Mouse (Mus musculus): ENCODE measurements at regions not wholly inside any gene's neighbourhood (a gene's known extent, or its start where the extent isn't known, plus 50 kb on each side); places are given as distances from the start of the nearest gene placed in this dataset.

GRCm38 (mm10) chr8:91876161-91876560 lies 74.3 kb upstream of the Irx3 start:
- TF ChIP-seq EP300 (IDR thresholded peaks at IDR 0.05; ENCODE audit: low read depth) = no peak
- no peak for TF ChIP-seq CTCF (IDR thresholded peaks at IDR 0.05; ENCODE audit: low read depth)
- no peak for DNase-seq
- WGBS (ENCODE audit: insufficient replicate concordance) = 46% methylated on average over 15 of the region's 15 CpGs
- H3K4me3 ChIP-seq (ENCODE audit: low read depth, low read length) = no peak overlapping the region
- no peak for ATAC-seq
- H3K9me3 ChIP-seq (ENCODE audit: low read length) = no peaks in the 10 kb centered on the region
- no peaks in the 10 kb centered on the region for H3K36me3 ChIP-seq (replicated peaks; ENCODE audit: insufficient read depth, low read length)
- H3K27me3 ChIP-seq (ENCODE audit: insufficient read depth, low read length) = peaks cover 7% of the 10 kb centered on the region; the same call in 1 of the 2 replicates
- no peak overlapping the region for H3K4me2 ChIP-seq (ENCODE audit: low read depth, low read length)
- H3K27ac ChIP-seq (ENCODE audit: low read depth) = no peak overlapping the region
- no peaks in the 10 kb centered on the region for H3K4me1 ChIP-seq (ENCODE audit: insufficient read depth)
- no peak overlapping the region for H3K9ac ChIP-seq (replicated peaks)

DNA sequence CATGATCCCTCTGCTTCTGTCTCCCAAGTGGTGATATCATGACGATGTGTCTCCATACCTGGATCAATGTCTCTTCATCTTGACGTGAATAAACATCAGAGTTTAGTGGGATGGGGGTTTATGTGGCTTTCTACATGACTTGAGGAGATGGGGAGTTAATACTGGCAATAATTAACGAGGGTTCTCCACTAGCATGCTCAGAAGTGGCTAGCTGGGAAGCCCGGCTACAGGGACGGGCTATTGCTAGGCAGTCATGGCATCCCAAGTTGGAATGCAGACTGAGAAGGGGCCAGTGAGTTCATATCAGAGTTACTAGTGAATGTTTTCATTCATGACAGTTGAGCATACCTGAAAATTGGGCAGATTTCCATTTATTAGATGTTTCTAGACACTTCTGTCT lies 71.4 kb upstream of the Irx3 start:
- TF ChIP-seq EP300 (IDR thresholded peaks at IDR 0.05; ENCODE audit: low read depth) (no peak), CTCF (IDR thresholded peaks at IDR 0.05; ENCODE audit: low read depth) (no peak)
- ATAC-seq (no peak), DNase-seq (no peak)
- Histone ChIP-seq H3K36me3 (replicated peaks; ENCODE audit: insufficient read depth, low read length) (no peaks in the 10 kb centered on the region), H3K4me2 (ENCODE audit: low read depth, low read length) (no peak overlapping the region), H3K9ac (replicated peaks) (no peak overlapping the region), H3K27me3 (ENCODE audit: insufficient read depth, low read length) (0 out of 2 replicates have a peak, but pooled peaks cover 4% of the 10 kb centered on the region), H3K27ac (ENCODE audit: low read depth) (no peak overlapping the region), H3K4me3 (ENCODE audit: low read depth, low read length) (no peak overlapping the region), H3K9me3 (ENCODE audit: low read length) (no peaks in the 10 kb centered on the region), H3K4me1 (ENCODE audit: insufficient read depth) (no peaks in the 10 kb centered on the region)
- 60% methylated on average over 5 of the region's 5 CpGs for WGBS (ENCODE audit: insufficient replicate concordance)

DNA sequence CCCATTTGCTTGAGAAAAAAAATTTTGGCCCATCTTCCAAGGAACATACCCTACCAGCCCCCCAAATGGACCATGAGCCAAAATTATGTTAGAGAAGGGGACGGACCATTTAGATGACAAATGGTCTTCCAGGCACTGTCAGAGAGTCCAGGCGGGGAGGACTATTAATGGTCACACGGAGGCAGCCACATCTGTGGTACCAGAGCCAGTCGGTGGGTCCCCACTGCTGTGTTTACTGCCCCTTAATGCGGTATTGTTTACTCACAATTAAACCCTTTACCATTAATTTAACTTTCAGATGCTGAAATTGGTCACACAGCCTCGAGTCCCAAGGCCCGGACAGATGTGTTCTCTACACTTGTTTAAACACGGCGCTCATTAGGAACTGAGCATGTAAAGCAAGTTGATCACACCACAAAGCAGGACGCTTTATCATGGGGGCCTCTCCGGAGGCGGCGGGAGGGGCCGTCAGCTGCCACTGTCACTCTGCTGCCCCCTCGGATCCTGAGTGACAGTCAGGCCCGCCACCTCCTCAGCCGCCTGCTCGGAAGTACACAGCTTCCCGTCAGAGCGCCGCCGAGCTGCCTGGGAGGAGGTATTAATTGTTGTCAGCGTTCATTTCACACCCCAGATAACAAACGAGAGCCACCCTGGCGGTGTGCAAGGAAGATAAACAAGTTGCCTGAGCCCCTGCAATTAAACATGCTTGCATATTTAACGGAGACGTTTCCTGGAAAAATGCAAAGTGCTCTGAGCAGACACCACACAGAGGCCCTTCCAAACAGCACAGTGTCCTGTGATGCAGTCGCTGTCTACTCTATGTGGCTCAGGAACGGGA lies 70.6 kb upstream of the Irx3 start:
- WGBS (ENCODE audit: insufficient replicate concordance) = 13% methylated on average over 29 of the region's 29 CpGs
- H3K4me1 ChIP-seq (ENCODE audit: insufficient read depth) = no peaks in the 10 kb centered on the region
- no peak overlapping the region for H3K9ac ChIP-seq (replicated peaks)
- peak; percentile 24 for DNase-seq
- no peak for TF ChIP-seq EP300 (IDR thresholded peaks at IDR 0.05; ENCODE audit: low read depth)
- no peak for TF ChIP-seq CTCF (IDR thresholded peaks at IDR 0.05; ENCODE audit: low read depth)
- no peak overlapping the region for H3K27ac ChIP-seq (ENCODE audit: low read depth)
- peak; percentile 77 for ATAC-seq
- 0 out of 2 replicates have a peak, but pooled peaks cover 4% of the 10 kb centered on the region for H3K27me3 ChIP-seq (ENCODE audit: insufficient read depth, low read length)
- H3K9me3 ChIP-seq (ENCODE audit: low read length) = no peaks in the 10 kb centered on the region
- H3K4me2 ChIP-seq (ENCODE audit: low read depth, low read length) = peak overlapping the region; percentile 44
- H3K4me3 ChIP-seq (ENCODE audit: low read depth, low read length) = peak overlapping the region; percentile 0; the same call in 1 of the 2 replicates
- H3K36me3 ChIP-seq (replicated peaks; ENCODE audit: insufficient read depth, low read length) = no peaks in the 10 kb centered on the region

GRCm38 (mm10) chr8:91867069-91867468 lies 65.2 kb upstream of the Irx3 start:
- 28% methylated on average over 7 of the region's 7 CpGs for WGBS (ENCODE audit: insufficient replicate concordance)
- no peak overlapping the region for H3K4me2 ChIP-seq (ENCODE audit: low read depth, low read length)
- H3K4me3 ChIP-seq (ENCODE audit: low read depth, low read length) = no peak overlapping the region
- H3K9ac ChIP-seq (replicated peaks) = no peak overlapping the region
- no peaks in the 10 kb centered on the region for H3K4me1 ChIP-seq (ENCODE audit: insufficient read depth)
- DNase-seq = no peak
- H3K27me3 ChIP-seq (ENCODE audit: insufficient read depth, low read length) = peaks cover 24% of the 10 kb centered on the region
- no peak for ATAC-seq
- no peaks in the 10 kb centered on the region for H3K9me3 ChIP-seq (ENCODE audit: low read length)
- no peaks in the 10 kb centered on the region for H3K36me3 ChIP-seq (replicated peaks; ENCODE audit: insufficient read depth, low read length)
- no peak overlapping the region for H3K27ac ChIP-seq (ENCODE audit: low read depth)
- TF ChIP-seq EP300 (IDR thresholded peaks at IDR 0.05; ENCODE audit: low read depth) = no peak
- no peak for TF ChIP-seq CTCF (IDR thresholded peaks at IDR 0.05; ENCODE audit: low read depth)

DNA sequence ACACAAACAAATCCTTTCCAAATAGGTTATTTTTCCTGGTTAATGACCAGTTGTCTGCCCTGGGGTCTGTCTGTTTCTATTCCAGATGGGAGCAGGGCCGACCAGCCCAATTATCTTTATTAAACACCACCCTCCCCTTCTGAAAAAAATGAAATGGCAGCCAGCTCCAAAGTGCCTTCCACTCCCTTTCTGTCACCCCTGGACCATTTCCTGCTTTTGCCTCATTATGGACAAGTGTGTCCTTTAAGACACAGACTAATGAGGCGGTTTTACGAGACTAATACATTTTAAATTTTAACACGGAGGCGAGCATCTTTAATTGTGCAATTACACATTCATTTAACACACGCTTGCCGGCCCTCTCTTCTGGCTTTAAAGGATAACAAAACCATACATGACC lies 64.2 kb upstream of the Irx3 start:
- no peak overlapping the region for H3K9ac ChIP-seq (replicated peaks)
- no peak overlapping the region for H3K4me2 ChIP-seq (ENCODE audit: low read depth, low read length)
- DNase-seq (no peak), ATAC-seq (no peak)
- no peaks in the 10 kb centered on the region for H3K9me3 ChIP-seq (ENCODE audit: low read length)
- H3K27me3 ChIP-seq (ENCODE audit: insufficient read depth, low read length) = peaks cover 24% of the 10 kb centered on the region
- TF ChIP-seq EP300 (IDR thresholded peaks at IDR 0.05; ENCODE audit: low read depth) (no peak), CTCF (IDR thresholded peaks at IDR 0.05; ENCODE audit: low read depth) (no peak)
- no peaks in the 10 kb centered on the region for H3K36me3 ChIP-seq (replicated peaks; ENCODE audit: insufficient read depth, low read length)
- H3K4me1 ChIP-seq (ENCODE audit: insufficient read depth) = no peaks in the 10 kb centered on the region
- no peak overlapping the region for H3K27ac ChIP-seq (ENCODE audit: low read depth)
- 65% methylated on average over 7 of the region's 7 CpGs for WGBS (ENCODE audit: insufficient replicate concordance)
- no peak overlapping the region for H3K4me3 ChIP-seq (ENCODE audit: low read depth, low read length)

- ATAC-seq = no peak
- Histone ChIP-seq H3K36me3 (replicated peaks; ENCODE audit: insufficient read depth, low read length) (no peaks in the 10 kb centered on the region), H3K27me3 (ENCODE audit: insufficient read depth, low read length) (peaks cover 24% of the 10 kb centered on the region), H3K4me2 (ENCODE audit: low read depth, low read length) (no peak overlapping the region), H3K4me3 (ENCODE audit: low read depth, low read length) (no peak overlapping the region), H3K27ac (ENCODE audit: low read depth) (no peak overlapping the region), H3K9ac (replicated peaks) (no peak overlapping the region), H3K9me3 (ENCODE audit: low read length) (no peaks in the 10 kb centered on the region), H3K4me1 (ENCODE audit: insufficient read depth) (no peaks in the 10 kb centered on the region)
- WGBS (ENCODE audit: insufficient replicate concordance) = 20% methylated on average over 10 of the region's 10 CpGs
- TF ChIP-seq EP300 (IDR thresholded peaks at IDR 0.05; ENCODE audit: low read depth) (no peak), CTCF (IDR thresholded peaks at IDR 0.05; ENCODE audit: low read depth) (no peak)
- DNase-seq = no peak
Measured at GRCm38 (mm10) chr8:91865361-91865760, 63.5 kb upstream of the Irx3 start.

Measured in liver, postnatal 0 days (tissue).